In genomic region chr13:105648617-105649016, GRCm38 (mm10) we compare ENCODE assay signal across 18 mouse cellular contexts.
"Had no signal": no experiment of that assay in that cellular context is flagged by ENCODE, and none has a peak within 500 bp of the region (broad histone marks: within the 10 kb centered on the region; RNA-seq: fewer than 3 reads in every experiment).

No protein-coding gene starts in this region.

- H3K4me2 ChIP-seq: lung, embryonic 14.5 days; midbrain, embryonic 12.5 days; neural tube, embryonic 13.5 days; neural tube, embryonic 15.5 days had no signal

- H3K9me3 ChIP-seq: midbrain, embryonic 10.5 days; midbrain, embryonic 12.5 days; neural tube, embryonic 13.5 days; neural tube, embryonic 15.5 days had no signal

- ATAC-seq: midbrain, embryonic 16.5 days had no signal

- H3K4me1 ChIP-seq: midbrain, embryonic 10.5 days; midbrain, embryonic 12.5 days; neural tube, embryonic 13.5 days; neural tube, embryonic 15.5 days had no signal

- H3K27ac ChIP-seq: midbrain, embryonic 10.5 days; midbrain, embryonic 12.5 days; neural tube, embryonic 13.5 days; neural tube, embryonic 15.5 days had no signal

- DNase-seq: lung, embryonic 14.5 days; lung, postnatal 10 days; lung, postnatal 4 days; midbrain, embryonic 14.5 days; retina, postnatal 1 day; right cerebral cortex, adult 18-20 months; right cerebral cortex, postnatal 25 days; right cerebral cortex, postnatal 4 days; spleen, adult 18-20 months; thymus, adult 18-20 months; thymus, postnatal 14 days; thymus, postnatal 36 days had no signal

- H3K36me3 ChIP-seq: midbrain, embryonic 10.5 days; midbrain, embryonic 12.5 days; neural tube, embryonic 13.5 days; neural tube, embryonic 15.5 days had no signal

- H3K4me3 ChIP-seq: midbrain, embryonic 10.5 days; midbrain, embryonic 12.5 days; myocyte; neural tube, embryonic 13.5 days; neural tube, embryonic 15.5 days had no signal

- H3K27me3 ChIP-seq: midbrain, embryonic 12.5 days; neural tube, embryonic 13.5 days; neural tube, embryonic 15.5 days had no signal

- H3K9ac ChIP-seq: lung, embryonic 14.5 days; midbrain, embryonic 12.5 days; neural tube, embryonic 13.5 days; neural tube, embryonic 15.5 days had no signal
